Mouse (Mus musculus) liver, adult 10 weeks (tissue): ENCODE results near the gene Rmnd1. TPM values are rescaled to one million over a fixed set of nuclear protein-coding genes. Genes with fewer than 3 reads are reported as not detected.

ENCODE experiments used
- polyA plus RNA-seq: library from polyadenylated mRNA; stranded (reverse); fragments of 350-450 nt; fragmentation: Illumina TruSeq; extraction: RNeasy Lipid Tissue Mini Kit (QIAGEN cat#74804); gene quantifications from one replicate; pipeline ENCODE4 v1.2.3, GENCODE M21; 2014; ENCODE audit warnings: low read depth, low replicate concordance

The Rmnd1 gene
- 79.6 TPM for polyA plus RNA-seq

DNA sequence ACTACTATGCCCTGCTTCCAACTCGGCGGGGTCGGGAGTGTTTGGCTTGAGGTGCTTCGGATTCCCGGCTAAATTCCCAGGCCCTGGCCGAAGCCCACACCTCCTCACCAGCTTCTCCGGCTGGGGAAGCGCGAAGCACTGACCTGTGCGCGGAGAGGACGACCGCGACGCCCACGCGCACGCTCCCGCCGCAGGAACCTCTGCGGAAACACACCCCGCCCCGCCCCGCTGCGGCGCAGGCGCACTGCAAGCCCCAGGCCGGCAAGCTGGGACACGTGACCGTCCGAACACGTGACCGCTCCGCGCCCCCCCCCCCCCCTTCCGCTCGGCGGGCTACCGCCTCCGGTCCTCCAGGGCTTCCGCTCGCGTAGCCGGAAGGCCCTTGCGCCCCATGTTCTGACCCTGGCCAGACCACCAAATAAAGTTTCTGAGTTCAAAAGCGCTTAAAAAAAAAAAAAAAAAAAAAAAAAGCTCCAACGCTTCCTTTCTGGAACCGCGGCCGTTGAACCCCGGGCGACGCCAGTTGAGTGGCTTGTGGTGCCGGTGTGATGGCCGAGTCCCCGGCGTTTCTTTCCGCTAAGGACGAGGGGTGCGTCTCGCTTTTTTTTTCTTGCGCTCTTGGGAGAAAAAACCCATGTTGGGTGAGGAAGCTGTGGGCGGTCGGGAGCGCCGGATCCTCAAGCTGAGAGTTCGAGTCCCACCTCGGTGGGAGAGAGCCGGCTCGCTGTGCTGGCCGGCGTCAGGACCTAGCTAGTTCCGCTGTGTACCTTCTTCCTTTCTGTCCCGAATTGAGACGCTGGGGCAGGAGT, at the start of gene Rmnd1, which contains the start of gene Armt1:
Gene Rmnd1, minus strand, starts transcription at position 266 of the 809 bp plus-strand sequence.
Gene Armt1, plus strand, starts transcription at position 345 of the 809 bp plus-strand sequence.

DNA sequence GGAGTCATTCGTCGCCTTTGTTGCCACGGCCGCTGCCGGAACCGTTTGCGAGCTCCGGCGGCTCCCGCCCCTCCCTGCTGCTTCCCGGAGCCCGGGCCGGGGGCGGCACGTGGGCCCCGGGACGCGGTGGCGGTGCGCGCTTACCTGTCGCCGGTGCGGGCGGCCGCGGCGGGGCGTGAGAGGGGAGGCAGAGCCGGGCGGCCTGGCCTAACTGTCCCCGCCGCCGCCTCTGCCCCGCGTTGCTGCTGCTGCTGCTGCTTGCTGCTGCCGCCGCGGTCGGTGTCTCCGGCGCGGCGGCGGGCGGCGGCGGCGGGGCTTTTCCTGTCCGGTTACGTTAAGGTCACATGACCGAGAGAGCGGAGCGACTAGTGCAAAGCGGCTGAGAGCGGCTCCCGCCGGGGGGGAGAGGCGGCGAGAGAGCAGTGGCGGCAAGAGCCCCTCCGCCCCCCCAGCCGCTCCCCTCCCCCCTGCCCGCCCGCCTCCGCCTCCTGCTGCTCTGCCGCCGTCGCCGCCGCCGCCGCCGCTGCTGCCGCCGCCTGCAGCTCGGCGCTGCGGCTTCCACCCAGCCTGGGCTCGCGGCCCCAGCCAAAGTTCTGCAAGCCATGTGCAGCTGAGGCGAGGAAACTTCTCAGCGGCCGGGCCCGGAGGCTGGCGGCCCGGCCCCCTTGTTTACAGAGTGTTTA, 44.3 kb downstream of the Rmnd1 start, which contains the start of gene Zbtb2:
Gene Zbtb2, minus strand, starts transcription at position 408 of the 683 bp plus-strand sequence.

Other genes with a start within 250 kb of the Rmnd1 start
- gene Akap12, start 166.0 kb downstream of the Rmnd1 start, polyA plus RNA-seq: 0.87 TPM
- gene Zbtb2, start 44.3 kb downstream of the Rmnd1 start, polyA plus RNA-seq: 5.0 TPM
- gene Armt1, start 79 bp upstream of the Rmnd1 start, polyA plus RNA-seq: 26.6 TPM
- gene Ccdc170, start 50.1 kb upstream of the Rmnd1 start, polyA plus RNA-seq: not detected
- gene Esr1, start 179.2 kb upstream of the Rmnd1 start, polyA plus RNA-seq: 31.0 TPM